Mouse (Mus musculus) ovary, adult 18-20 months (tissue): ENCODE measurements at regions not wholly inside any gene's neighbourhood (a gene's known extent, or its start where the extent isn't known, plus 50 kb on each side); places are given as distances from the start of the nearest gene placed in this dataset.
A peak's percentile ranks its signal among the peaks of the same experiment; 100 is the strongest.
"Not testable (repeated sequence)": the region's sequence is repeated elsewhere in the genome, so short reads cannot be mapped to it uniquely, and the experiment has no call there.

ENCODE experiments used
- DNase-seq: peaks from one replicate; pipeline ENCODE4 v3.0.0; 2022; ENCODE audit warnings: low spot score, mixed read lengths

GRCm38 (mm10) chr10:99584855-99585254, 174.6 kb downstream of the Csl start:
- no peak for DNase-seq

DNA sequence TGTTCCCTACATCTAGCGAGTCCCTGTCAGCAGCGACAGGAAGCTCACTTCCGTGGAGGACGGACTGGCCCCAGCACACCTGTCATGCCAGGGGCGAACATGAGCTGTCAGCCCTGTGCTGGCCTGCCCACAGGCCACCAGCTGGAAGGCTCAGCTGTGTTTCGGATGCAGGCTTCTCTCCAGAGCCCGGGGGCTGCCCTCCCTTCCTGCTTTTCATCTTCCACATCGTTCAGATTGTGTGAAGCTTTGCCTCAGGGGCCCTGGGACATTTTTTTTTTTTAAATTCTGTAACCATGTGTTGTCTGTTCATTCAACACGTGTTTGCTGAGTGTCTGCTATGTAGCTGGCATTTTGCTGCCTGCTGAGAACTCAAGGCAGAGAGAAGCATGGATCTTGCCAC, 167.2 kb downstream of the Csl start:
- DNase-seq, result no peak

DNA sequence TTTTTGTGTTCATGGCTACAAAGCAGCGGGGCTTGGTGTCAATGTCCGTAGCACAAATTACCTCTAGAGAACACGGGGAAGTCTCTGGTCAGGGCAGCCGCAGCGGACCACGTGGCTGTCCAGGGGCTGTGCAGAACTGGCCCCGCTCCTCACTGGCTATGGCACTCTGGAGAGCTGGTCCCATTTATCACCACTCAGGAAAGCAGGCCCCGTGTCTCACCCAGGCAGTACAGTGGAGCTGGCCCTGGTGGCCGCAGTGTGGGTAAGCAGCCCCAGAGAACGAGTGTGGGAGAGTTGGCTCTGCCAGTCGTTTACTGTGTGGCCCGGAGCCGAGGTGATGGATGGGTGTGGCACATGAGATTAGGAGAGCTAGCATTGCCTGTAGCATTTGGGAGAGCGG, 163.8 kb downstream of the Csl start:
- no peak for DNase-seq

DNA sequence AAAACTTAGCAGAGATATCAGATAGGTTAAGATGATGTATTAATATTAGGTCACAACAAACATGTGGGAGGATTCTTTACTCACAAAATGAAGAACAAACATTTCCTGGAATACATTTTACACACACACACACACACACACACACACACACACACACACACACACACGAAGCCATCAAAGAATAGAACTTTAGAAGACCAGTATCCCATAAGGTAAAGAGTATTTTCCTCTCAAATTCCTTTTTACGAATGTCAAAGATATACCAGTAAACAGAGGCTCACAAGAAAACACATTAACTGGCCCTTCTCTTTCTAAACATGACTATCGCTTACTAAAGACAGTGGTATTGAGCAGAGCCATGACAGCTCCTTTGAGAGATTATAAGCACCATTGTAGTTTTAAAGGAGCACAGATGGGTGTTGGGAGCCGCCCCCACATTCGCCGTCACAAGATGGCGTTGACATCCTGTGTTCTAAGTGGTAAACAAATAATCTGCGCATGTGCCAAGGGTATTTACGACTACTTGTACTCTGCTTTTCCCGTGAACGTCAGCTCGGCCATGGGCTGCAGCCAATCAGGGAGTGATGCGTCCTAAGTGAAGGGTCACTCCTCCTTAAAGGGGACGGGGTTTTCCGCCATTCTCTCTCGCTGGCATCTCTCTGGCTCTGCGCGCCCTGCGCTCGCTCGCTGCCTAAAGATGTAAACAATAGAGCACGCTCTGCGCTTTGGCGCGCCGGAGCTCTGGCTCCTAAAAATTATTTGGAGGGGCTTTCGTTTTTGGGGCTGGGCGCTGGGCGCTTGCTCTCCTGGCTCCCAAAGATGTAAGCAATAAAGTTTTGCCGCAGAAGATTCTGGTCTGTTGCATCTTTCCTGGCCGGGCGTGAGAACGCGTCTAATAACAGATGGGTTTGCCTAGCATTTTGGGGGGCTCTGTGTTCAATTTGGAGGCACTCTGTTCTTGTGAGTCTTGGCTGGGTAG, 160.0 kb downstream of the Csl start:
- DNase-seq, result not testable (repeated sequence)

DNA sequence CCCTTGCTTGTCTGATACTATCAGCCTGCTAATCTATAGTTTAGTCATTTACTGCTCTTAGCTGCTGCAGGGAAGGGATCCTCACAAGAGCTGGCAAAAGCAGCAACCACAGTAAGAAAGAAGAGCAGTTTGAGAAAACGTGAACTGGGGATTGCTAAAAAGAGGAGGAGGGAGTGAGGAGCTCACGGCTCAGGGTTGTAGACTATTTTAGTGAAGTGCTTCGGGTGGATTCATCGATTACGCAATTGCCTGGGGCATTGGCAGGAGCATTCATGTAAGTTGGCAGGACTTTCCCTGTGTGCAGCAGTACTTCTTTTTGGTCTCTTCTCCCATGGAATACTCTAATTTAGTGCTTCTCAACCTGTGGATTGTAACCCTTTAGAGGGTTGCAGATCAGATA, 157.1 kb downstream of the Csl start:
- no peak for DNase-seq

- no peak for DNase-seq
Measured at GRCm38 (mm10) chr10:99604172-99604571, 155.3 kb downstream of the Csl start.

DNA sequence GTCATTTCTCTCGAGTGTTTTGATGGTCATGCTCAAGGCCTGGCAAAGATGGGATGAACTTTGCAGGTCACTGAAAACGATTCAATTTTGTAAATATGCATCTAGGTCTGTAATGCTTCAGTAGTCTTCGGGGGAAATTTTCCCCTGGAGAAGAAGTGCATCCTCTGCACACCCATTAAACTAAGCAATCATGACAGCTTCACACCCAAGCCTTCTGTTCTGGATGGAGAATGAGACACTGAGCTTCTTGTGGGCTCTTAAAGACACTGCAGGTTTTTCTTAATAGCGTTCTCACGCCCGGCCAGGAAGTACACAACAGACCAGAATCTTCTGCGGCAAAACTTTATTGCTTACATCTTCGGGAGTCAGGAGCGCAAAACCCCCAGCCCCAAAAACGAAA, 151.0 kb downstream of the Csl start:
- no peak for DNase-seq

DNA sequence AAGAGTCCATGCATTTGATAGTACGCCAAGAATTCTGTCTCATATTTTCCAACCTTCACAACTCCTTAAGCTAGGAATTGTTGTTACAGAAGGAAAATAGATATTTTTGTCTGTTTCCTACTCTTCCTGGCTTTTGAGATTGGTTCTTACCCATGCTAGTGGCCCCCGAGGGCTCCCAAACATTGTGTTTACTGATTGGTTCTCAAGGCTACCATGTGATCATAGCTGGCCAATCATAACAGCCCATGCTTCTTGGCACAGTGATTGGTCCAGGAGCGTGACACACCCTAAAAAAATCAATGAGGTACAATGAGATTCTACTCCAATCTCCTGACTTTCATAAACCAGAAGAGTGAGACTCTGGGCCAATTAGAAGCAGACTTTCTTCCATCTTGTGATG, 150.0 kb downstream of the Csl start:
- DNase-seq, result no peak

GRCm38 (mm10) chr10:99610890-99611289, 148.6 kb downstream of the Csl start:
- no peak for DNase-seq

DNA sequence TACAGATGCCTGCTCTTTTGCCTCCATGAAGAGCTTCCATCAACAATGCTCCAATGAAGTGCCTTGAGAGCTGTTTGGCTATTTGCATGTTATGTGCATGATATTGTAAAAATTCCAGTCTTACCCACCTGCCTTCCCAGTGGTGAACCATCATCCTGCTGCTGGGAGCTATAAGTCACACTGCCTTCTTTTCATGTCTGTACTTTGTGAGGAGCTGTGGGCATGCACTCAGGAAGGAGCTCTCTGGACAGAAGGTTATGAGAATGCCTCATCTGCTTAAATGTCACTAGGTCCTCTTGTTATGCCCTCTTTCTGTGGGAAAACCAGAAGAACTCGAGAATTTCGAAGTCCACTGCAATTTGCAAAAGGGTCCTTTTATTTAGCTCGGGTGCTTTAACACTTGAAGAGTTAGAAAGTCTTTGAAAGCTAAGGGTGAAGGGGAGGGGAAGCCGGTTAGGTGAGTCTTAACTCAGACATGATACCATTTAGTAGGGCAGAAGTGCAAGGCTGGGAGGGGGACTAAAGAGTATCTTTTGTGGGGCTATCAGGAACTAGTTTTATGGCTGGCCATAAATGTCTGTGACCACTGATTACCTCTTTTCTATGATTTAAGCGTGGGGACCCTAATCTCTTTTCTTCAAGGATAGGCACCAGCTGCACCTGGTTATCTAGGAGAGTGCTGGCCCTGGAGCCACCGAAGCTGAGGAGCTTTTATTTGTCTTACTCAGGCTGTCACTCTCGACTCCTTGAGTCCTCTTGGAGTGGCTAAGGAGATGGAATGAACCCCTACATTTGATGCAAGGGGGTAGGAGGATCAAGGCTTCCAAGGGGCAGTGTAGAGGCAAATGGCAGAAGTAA, 144.8 kb downstream of the Csl start:
- no peak for DNase-seq

DNA sequence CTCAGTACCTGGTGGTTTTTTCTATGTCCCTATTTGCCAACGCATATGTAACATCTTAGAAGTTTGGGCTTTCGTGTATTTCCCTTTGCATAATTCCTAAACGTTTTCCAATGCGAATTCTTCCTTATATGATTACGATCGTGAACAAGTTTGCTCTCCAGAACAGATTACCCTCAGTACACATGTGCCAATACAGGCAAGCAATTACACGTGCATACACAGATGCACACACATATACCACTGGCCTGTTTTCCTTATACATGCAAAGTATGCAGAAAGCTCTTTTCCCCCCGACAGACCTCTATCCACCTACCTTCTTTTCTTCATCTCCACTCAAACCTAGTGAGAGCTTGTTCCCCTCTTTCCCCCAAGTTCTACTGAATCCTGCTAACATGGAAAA, 144.1 kb downstream of the Csl start:
- no peak for DNase-seq

- DNase-seq, result peak; percentile 30
Measured at GRCm38 (mm10) chr10:99615779-99616178, 143.7 kb downstream of the Csl start.

GRCm38 (mm10) chr10:99617623-99618022, 141.8 kb downstream of the Csl start:
- DNase-seq, result no peak

GRCm38 (mm10) chr10:99619421-99620151, 139.9 kb downstream of the Csl start:
- no peak for DNase-seq

DNA sequence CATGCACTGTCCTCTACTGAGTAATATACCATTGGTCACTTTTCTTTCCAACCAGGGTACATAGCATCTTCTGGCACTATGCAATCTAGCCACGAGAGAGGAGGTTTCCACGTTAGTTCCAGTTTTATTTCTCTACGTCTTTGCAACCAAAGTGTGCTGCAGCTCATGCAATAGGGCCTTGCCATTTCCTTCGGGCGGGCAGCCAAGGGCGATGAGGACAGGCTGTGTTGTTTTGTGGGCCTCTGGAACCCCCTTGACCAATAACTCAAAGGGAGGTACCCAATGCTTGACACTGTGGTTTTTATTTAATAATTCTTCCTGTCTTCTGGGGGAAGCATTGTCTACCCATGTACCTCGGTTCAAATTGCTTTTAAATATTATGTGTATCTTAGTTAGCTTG, 139.0 kb downstream of the Csl start:
- no peak for DNase-seq

GRCm38 (mm10) chr10:99627355-99627754, 132.1 kb downstream of the Csl start:
- DNase-seq, result no peak

GRCm38 (mm10) chr10:99632250-99632985, 127.0 kb downstream of the Csl start:
- no peak for DNase-seq

- DNase-seq, result no peak
Measured at GRCm38 (mm10) chr10:99635796-99636195, 123.7 kb downstream of the Csl start.

DNA sequence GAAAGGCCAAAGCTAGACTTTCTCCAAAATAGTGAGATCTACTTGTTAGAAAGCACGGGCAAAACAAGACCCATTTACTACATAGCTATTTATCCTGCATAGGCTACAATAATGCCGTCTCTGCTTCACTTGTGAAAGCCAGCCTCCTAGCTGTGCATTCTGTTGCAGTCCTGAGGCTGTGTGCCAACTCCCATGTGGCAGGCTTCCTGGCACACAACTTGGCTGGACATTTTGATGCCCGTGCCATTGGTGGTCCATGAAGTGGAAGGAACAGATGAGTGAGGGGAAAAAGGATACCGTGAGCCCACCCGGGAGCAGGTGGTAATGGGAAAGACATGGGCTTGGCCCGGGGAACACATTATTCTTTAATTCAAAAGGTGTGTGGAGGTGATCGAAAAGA, 120.4 kb downstream of the Csl start:
- DNase-seq, result no peak

- DNase-seq, result no peak
Measured at GRCm38 (mm10) chr10:99639469-99639868, 120.0 kb downstream of the Csl start.

- peak; percentile 60 for DNase-seq
Measured at GRCm38 (mm10) chr10:99641784-99642183, 117.7 kb downstream of the Csl start.
